Mouse (Mus musculus) layer of hippocampus, adult 18-20 months (tissue): ENCODE measurements at regions not wholly inside any gene's neighbourhood (a gene's known extent, or its start where the extent isn't known, plus 50 kb on each side); places are given as distances from the start of the nearest gene placed in this dataset.
"Not testable (repeated sequence)": the region's sequence is repeated elsewhere in the genome, so short reads cannot be mapped to it uniquely, and the experiment has no call there.

Experiments
- DNase-seq, 2 experiments: peaks; one replicate each; pipeline ENCODE4 v3.0.0; 2022; ENCODE audit warnings: low spot score in 2 of 2

DNA sequence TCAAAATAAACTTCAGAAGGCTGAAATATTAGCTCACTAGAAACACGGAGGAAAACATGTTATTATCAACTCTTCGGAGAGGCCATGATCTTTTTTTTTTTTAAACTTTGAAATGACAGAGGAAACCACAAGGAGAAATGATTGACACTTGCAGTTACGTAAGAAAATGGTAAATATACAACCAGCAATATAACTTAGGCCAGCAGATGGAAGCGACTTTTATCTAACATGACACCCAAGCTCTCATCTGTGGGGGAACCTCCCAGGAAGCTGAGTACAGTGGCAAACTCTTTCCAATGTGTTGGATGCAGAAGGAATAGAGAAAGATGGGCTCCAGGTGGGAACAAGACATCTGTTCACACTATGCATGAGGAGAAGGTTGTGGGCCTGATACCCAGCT lies 104.2 kb downstream of the Gm5426 start:
- DNase-seq = no peak

GRCm38 (mm10) chr10:96253671-96254070 lies 117.3 kb downstream of the Gm5426 start:
- no peak for DNase-seq

DNA sequence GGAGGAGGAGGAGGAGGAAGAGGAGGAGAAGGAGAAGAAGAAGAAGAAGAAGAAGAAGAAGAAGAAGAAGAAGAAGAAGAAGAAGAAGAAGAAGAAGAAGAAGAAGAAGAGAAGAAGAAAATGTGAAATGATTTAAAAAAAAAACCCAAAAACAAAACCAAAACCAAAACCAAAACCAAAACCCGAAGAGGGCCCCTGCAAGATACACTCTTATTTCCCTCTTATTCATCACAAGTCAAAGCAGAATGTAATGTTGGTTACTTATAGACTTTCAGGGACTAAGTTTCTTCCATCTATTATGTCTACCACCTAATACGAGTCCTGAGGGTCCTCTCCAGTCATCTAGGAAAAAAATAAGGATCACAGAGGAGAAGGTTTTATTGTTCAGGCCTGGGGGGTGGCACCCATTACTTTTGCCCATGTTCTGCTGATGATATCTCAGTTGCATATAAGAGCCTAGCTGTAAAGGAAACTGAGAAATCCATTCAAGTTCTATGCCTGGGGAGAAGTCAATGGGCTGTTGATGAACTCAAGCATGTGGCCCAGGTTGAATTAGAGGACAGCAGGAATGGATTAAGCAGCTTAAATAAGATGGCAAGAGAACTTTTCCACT lies 118.0 kb downstream of the Gm5426 start:
- DNase-seq = no peak

DNA sequence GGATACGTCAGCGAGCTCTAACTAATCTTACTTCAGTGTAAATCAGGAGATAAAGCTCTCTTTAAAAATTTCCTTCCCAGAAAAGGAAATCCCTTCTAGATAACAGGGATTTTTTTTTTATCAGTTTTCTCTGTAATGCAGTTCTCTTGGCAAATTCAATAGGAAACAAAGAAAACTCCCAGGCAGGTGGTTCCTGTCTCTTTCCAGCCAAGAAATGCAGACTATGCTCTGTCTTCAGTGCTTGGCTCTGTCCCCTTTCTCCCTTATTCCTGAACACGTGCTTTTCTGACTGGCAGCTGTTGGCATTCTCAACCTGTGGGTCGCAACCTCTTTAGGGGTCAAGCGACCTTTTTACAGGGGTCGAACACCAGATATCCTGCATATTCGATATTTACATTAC lies 121.5 kb downstream of the Gm5426 start:
- no peak for DNase-seq

DNA sequence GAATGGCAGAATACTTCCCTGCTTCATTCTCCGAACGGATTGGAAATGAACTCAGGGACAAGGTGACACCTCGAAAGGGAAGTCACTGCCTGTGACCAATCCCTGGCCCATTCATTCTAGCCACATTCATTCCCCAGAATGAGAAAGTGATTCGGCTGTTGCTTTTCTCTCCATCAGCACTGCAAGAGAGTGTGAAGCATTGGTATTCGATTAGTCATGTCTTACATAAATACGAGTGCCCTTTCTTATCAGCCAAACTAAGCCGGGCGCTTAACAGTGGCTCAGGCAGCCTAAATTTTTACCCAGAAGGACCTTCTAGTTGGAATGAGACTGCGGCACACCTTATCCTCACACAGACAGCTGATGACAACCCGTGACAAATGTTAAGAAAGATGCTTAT lies 122.8 kb downstream of the Gm5426 start:
- DNase-seq = no peak

DNA sequence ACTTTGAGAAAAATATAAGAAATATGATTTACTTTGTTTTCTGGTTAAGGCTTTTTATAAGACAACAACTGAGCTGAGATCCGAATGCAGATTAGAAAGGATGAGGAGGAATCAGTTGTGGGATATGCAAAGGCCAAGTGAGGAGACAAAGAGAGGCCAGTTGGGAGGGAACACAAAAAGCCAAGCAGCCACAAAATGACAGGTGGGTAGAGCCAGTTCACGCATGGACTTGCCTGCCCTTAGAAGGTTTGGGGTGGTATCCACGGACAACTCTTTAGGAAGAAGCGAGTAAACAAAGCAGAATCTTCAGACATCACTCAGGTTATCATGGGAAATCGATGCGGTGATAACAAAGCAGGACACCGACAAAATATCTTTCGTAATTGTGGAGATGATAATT lies 123.2 kb downstream of the Gm5426 start:
- no peak for DNase-seq

- peak in 1 of 2 experiments; percentile 12 for DNase-seq
These were observed 127.1 kb downstream of the Gm5426 start for GRCm38 (mm10) chr10:96263544-96263943.

GRCm38 (mm10) chr10:96264433-96264832 lies 128.0 kb downstream of the Gm5426 start:
- DNase-seq = no peak

DNA sequence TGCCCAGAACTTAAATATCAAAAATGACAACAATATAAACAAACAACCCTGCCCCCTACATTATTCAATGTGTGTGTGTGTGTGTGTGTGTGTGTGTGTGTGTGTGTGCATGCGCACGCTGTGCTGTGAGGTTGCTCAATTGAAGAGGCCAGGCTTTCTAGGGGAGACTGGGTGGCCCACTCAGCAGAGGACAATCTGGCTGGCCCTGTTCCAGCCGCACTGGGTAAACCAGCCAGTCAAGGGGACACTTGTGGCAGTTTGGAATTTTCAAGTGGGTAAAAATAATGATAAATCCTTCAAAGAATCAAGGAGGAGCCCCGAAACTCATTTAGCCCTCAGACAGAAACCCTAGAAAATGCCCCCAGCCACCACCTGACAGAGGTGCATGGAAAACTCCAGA lies 128.5 kb downstream of the Gm5426 start:
- DNase-seq = no peak

DNA sequence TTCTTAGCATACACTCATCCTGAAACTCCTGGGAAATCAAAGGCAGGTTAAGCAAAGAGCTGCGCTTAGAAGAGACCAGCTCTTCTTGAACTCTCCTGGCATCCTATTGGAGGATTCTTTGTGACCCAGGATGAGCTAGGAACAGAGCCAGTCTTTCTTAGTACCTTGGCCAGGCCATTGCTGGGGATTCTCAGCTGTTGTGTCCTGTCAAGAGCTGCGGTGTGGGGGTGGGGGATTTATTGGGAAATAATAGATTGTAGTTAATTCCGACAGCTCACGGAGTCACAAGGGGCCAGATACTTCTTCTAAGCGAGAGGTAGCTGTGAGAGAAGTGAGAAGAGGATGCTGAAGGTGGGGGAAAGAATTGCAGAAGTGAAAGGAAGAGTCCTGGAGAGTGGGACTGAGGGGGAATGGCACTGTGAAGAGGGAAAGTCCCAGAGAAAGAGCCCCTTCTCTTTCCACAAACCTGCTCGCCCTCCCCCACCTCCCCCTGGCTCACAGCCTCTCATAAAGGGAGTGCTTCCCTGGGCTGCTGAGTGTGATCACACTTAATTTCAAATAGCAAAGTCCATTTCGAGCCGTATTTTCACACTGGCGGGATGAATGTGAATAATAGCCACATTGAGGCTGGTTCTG lies 129.8 kb downstream of the Gm5426 start:
- no peak for DNase-seq

DNA sequence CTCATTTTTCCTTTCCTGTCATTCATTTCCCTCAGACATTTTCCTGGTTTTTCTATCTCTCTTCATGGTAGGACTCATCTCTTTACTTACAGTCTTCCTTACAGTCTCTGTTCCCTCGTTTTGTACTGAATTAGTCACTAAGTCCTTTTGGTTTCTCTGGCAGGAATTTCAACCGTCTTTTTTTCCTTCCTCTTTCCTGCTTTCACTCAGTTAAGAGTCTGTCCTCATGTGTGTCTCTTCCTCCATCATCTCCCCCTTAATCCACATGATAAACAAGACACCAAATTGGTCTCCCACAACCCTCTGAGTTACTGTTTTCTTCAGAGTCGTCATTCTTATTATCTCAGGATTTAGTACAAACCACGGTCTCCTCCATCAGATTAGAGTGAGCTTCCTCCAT lies 131.2 kb downstream of the Gm5426 start:
- no peak for DNase-seq

GRCm38 (mm10) chr10:96273607-96274365 lies 137.4 kb downstream of the Gm5426 start:
- DNase-seq = no peak

DNA sequence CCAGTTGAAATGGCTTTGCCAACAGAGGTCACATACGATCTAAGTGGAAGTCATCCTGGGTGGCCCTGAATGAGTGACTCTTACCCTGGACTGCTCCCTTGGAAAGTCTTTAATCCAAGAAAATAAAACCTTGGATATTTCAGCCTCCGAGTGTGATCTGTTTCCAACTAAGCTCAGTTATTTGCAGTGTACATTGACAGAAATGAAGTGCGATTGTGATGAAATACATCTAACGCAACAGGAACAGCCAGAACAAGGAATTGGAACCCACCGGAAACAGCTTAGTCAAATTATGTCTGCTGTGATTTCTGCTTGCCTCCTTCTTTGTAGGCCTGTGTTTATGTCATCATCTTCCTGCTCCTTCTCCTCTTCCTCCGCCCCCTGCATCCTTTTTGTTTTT lies 143.7 kb downstream of the Gm5426 start:
- no peak for DNase-seq

- no peak for DNase-seq
These were observed 149.1 kb downstream of the Gm5426 start for GRCm38 (mm10) chr10:96285407-96286093.

DNA sequence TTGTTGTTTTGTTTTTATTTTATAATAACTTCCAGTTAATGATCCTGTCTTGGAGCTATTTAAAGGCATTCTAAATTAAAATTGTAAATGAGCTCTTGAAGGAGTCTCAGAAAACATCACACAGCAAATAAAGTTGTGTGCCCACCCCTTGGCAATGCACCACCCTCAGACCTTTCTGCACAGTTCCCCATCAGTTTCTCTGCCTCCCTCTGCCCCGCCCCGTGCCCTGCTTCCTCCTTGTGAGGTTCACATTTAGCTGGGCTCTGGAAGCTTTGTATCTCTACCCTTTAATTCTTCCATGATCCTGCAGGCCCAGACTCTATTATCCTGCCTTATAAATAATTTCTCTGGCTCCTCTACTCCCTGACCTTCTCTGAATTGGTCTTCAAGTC lies 149.7 kb downstream of the Gm5426 start:
- DNase-seq = no peak

GRCm38 (mm10) chr10:96289005-96289404 lies 152.6 kb downstream of the Gm5426 start:
- not testable (repeated sequence) for DNase-seq

- peak in 1 of 2 experiments; percentile 7 for DNase-seq
These were observed 157.2 kb downstream of the Gm5426 start for GRCm38 (mm10) chr10:96293622-96294021.

DNA sequence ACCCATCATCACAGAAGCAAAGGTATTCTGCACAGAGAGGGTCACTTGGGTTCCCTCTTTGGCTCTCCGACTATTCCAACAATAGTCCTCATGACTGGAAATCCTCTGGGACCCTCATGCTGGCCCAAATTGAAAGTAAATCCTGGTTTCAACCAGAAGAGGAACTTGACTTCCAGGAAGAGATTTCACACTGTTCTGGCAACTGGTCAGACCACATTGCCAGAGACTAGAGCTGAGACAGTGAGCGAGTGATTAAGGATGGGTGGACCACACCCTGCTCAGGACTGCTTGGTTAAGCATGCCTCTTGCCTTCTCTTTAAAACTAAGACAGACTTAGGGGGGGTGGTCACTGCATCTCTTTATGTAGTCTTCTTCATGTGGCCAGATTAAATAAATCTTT lies 158.3 kb downstream of the Gm5426 start:
- DNase-seq = no peak

- DNase-seq = peak in 1 of 2 experiments; percentile 17
These were observed 161.3 kb downstream of the Gm5426 start for GRCm38 (mm10) chr10:96297658-96298057.

DNA sequence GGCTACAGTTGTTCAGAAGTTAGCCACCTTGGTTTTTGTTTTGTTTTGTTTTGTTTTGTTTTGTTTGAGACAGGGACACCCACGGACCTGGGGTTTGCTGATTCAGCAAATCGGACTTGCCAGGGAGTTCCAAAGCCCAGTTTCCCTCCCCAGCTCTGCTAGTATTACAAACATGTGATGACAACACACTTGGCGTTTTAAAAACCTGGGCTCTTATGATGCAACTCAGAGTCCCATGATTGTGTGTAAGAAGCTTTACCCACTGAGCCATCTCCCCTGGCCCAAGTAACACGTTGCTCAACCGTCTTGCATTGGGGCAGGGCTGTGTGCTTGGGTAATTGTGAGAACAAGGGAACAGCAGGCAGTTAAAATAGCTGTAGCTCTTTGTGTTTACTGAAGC lies 162.2 kb downstream of the Gm5426 start:
- DNase-seq = no peak

GRCm38 (mm10) chr10:96305701-96306100 lies 169.3 kb downstream of the Gm5426 start:
- no peak for DNase-seq
